Mouse (Mus musculus) hindbrain, embryonic 10.5 days (tissue): ENCODE data around the gene Tfpi. TPM values are rescaled to one million over a fixed set of nuclear protein-coding genes. Genes with fewer than 3 reads are reported as not detected.
"Not testable (repeated sequence)": the region's sequence is repeated elsewhere in the genome, so short reads cannot be mapped to it uniquely, and the experiment has no call there.

Experiments used
- DNase-seq: peaks from one replicate; pipeline ENCODE4 v3.0.0-alpha.2; 2017; ENCODE audit warnings: low spot score
- H3K27ac ChIP-seq: fragments of 300-500 bp; sonication (generic); 2 replicates; pipeline ENCODE4 v1.5.1; 2016; ENCODE audit warnings: mild to moderate bottlenecking, moderate library complexity
- H3K27me3 ChIP-seq: fragments of 300-500 bp; sonication (generic); 2 replicates; pipeline ENCODE4 v1.6.1; 2016; ENCODE audit warnings: mild to moderate bottlenecking; ENCODE audit not compliant: poor library complexity, insufficient read depth, severe bottlenecking
- H3K36me3 ChIP-seq: fragments of 300-500 bp; sonication (generic); 2 replicates; pipeline ENCODE4 v1.6.1; 2016; ENCODE audit warnings: mild to moderate bottlenecking, moderate library complexity
- H3K4me1 ChIP-seq: fragments of 300-500 bp; sonication (generic); replicated peaks from 2 replicates; pipeline ENCODE4 v1.6.1; 2016; ENCODE audit warnings: mild to moderate bottlenecking
- H3K4me3 ChIP-seq: fragments of 300-500 bp; sonication (generic); 2 replicates; pipeline ENCODE4 v1.5.1; 2016; ENCODE audit warnings: mild to moderate bottlenecking, moderate library complexity
- H3K9me3 ChIP-seq: fragments of 300-500 bp; sonication (generic); 2 replicates; pipeline ENCODE4 v1.6.1; 2016; ENCODE audit warnings: mild to moderate bottlenecking, moderate library complexity
- WGBS: fragments of 180-500 bp; shearing (Covaris S2); methylation state at CpG from one replicate; pipeline ENCODE4 v1.1.7; 2016; 5-methylcytosine and 5-hydroxymethylcytosine counted together
- polyA plus RNA-seq: library from polyadenylated mRNA; unstranded; fragments of >200 nt; fragmentation: Nextera tagmentation; extraction: Ambion mirVana; gene quantifications from 2 replicates; pipeline ENCODE4 v1.2.1, GENCODE M21; 2016

The Tfpi gene
- 18.1 and 18.2 TPM in 2 replicates for polyA plus RNA-seq

DNA sequence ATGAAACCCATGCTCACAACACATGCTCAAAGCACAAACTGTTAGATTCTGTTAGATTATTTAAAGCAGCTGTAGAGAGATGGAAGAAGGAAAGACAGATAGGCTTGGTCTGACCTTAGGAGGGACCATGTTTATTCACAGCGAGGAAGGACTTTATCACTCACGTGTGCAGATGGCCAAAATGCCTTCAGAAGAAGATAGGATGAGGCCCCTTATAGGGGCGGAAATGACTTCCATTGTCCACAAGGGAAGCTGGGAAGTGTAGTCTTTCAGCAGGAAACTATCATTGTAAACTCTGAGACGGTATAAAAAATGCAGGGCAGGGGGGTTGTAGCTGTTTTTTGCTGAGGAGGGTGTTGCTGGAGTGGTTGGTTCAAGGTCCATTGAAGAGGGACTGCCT is at the start of gene Tfpi:
Gene Tfpi (minus strand): TSS at position 199 of the 400 bp plus-strand sequence.
- peak within 1 kb of the TSS; percentile 35 for H3K4me3 ChIP-seq
- H3K9me3 ChIP-seq: no peaks in the 10 kb centered on the region
- no peaks in the 10 kb centered on the region for H3K27me3 ChIP-seq
- H3K27ac ChIP-seq: peak within 1 kb of the TSS; percentile 50
- WGBS: 63% methylated on average over 4 of the region's 4 CpGs
- peaks cover 30% of the 10 kb centered on the region for H3K4me1 ChIP-seq
- H3K36me3 ChIP-seq: no peaks in the 10 kb centered on the region
- no peak for DNase-seq

DNA sequence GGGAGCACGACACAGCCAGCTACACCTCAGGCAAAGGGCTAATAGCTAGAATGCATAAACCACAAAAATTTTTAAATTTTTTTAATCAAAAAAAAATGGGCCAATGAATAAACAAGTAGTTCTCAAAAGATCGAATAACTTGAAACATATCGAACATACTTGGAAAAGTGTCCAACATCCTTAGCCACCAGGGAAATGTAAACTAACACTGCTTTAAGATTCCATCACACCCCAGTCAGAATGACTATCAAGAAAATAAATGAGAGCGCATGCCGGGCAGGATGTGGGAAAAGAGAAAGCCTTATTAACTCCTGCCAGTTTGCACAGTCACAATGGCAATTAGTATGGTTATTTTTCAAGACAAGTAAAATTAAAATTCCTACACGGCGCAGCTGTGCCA is 49.6 kb upstream of the Tfpi start:
- no peak overlapping the region for H3K4me3 ChIP-seq
- H3K9me3 ChIP-seq: no peaks in the 10 kb centered on the region
- H3K27me3 ChIP-seq: no peaks in the 10 kb centered on the region
- no peaks in the 10 kb centered on the region for H3K36me3 ChIP-seq
- 82% methylated on average over 7 of the region's 7 CpGs for WGBS
- DNase-seq: no peak
- H3K27ac ChIP-seq: no peak overlapping the region
- H3K4me1 ChIP-seq: no peaks in the 10 kb centered on the region

DNA sequence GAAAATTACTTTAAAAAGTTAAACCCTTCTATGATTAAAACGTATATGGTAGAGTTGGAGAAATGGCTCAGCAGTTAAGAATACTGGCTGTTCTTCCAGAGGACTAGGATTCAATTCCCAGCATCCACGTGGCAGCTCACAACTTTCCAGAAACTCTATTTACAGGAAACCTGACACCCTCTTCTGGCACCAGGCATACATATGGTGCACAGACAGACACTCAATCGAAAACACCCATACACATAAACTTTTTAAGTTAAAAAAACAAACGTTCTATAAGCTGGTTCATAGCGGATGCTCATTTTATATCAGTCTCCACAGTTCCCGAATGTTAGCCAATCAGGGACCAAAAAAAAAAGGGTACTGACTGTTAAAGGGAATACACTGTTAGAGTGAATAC is 49.2 kb upstream of the Tfpi start:
- no peaks in the 10 kb centered on the region for H3K36me3 ChIP-seq
- no peaks in the 10 kb centered on the region for H3K9me3 ChIP-seq
- H3K27ac ChIP-seq: no peak overlapping the region
- DNase-seq: no peak
- H3K4me3 ChIP-seq: no peak overlapping the region
- no peaks in the 10 kb centered on the region for H3K27me3 ChIP-seq
- 73% methylated on average over 6 of the region's 6 CpGs for WGBS
- no peaks in the 10 kb centered on the region for H3K4me1 ChIP-seq

DNA sequence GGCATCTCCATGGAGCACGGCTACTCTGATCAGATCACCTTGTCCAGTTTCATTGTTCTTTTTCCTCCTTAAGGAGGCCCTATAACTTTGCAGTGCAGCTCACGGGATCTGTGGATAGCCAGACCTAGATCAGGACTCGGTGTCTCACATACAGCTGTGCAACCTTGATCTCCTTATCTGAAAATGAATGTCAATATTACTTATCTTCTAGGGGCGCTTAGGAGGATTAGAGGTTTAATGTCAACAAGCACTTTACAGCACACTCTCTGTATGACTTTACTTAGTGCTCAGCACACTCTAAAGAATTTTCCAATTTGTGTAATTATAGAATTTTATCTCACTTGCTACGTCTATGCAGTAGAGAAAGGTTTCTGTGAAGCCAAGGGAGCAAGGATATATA is 48.5 kb upstream of the Tfpi start:
- DNase-seq: no peak

GRCm38 (mm10) chr2:84523994-84524393 is 47.4 kb upstream of the Tfpi start:
- H3K36me3 ChIP-seq: no peaks in the 10 kb centered on the region
- H3K9me3 ChIP-seq: no peaks in the 10 kb centered on the region
- H3K27me3 ChIP-seq: no peaks in the 10 kb centered on the region
- peaks cover 6% of the 10 kb centered on the region for H3K4me1 ChIP-seq
- DNase-seq: no peak
- no peak overlapping the region for H3K4me3 ChIP-seq
- 86% methylated on average over 6 of the region's 6 CpGs for WGBS
- H3K27ac ChIP-seq: no peak overlapping the region

More for the DNA sequence above, 48.5 kb upstream of the Tfpi start:
- no peaks in the 10 kb centered on the region for H3K36me3 ChIP-seq
- 92% methylated on average over 5 of the region's 5 CpGs for WGBS
- no peaks in the 10 kb centered on the region for H3K4me1 ChIP-seq
- no peak overlapping the region for H3K4me3 ChIP-seq
- no peaks in the 10 kb centered on the region for H3K27me3 ChIP-seq
- H3K9me3 ChIP-seq: no peaks in the 10 kb centered on the region
- H3K27ac ChIP-seq: no peak overlapping the region

- 74% methylated on average over 6 of the region's 6 CpGs for WGBS
- H3K4me3 ChIP-seq: no peak overlapping the region
- DNase-seq: no peak
- H3K36me3 ChIP-seq: no peaks in the 10 kb centered on the region
- no peaks in the 10 kb centered on the region for H3K27me3 ChIP-seq
- H3K9me3 ChIP-seq: no peaks in the 10 kb centered on the region
- H3K27ac ChIP-seq: no peak overlapping the region
- H3K4me1 ChIP-seq: peaks cover 11% of the 10 kb centered on the region
Measured at GRCm38 (mm10) chr2:84523103-84523865, 46.7 kb upstream of the Tfpi start.

- H3K27ac ChIP-seq: peak overlapping the region; percentile 50; the same call in 1 of the 2 replicates
- H3K4me3 ChIP-seq: no peak overlapping the region
- WGBS: 75% methylated on average over 12 of the region's 12 CpGs
Measured at GRCm38 (mm10) chr2:84519514-84520067, 43.0 kb upstream of the Tfpi start.

DNA sequence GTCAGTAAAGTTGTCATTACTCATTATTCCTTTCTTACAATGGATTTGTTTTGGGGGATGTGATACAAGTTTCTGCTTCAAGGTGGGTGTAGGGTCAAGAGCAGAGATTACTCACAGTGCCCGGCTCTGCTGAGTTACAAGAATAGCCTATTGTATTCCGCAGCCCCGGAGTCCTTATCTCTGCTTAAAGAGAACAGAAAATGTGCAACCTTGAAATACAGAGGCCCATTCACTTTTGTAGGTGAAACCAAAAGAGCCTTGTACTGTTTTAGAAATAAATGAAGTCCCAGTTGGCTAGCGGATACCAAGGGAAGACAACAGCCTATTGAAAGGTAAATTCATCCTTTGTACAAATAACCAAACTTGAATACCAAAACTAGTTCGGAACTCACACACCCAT is 42.2 kb upstream of the Tfpi start:
- 56% methylated on average over 5 of the region's 5 CpGs for WGBS
- peaks cover 11% of the 10 kb centered on the region for H3K4me1 ChIP-seq
- no peaks in the 10 kb centered on the region for H3K36me3 ChIP-seq
- no peak for DNase-seq
- no peak overlapping the region for H3K4me3 ChIP-seq
- no peaks in the 10 kb centered on the region for H3K9me3 ChIP-seq
- H3K27me3 ChIP-seq: no peaks in the 10 kb centered on the region
- H3K27ac ChIP-seq: no peak overlapping the region

More at GRCm38 (mm10) chr2:84519514-84520067, 43.0 kb upstream of the Tfpi start:
- Histone ChIP-seq H3K27me3 (no peaks in the 10 kb centered on the region), H3K4me1 (peaks cover 11% of the 10 kb centered on the region), H3K36me3 (no peaks in the 10 kb centered on the region), H3K9me3 (no peaks in the 10 kb centered on the region)
- peak; percentile 3 for DNase-seq

DNA sequence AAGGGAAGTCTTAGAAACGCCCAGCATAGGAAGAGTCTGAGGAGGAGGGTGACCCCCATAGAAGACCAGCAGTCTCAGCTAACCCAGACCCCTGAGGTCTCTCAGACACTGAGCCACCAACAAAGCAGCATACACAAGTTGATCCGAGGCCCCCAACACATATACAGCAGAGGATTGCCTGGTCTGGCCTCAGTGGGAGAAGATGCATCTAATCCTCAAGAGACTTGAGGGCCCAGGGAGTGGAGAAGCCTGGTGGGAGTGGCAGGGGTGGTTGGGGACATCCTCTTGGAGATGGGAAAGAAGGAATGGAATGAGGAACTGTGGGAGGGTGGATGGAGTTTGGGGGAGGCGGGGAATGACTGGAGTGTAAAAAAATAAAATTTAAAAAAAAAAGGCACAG is 36.7 kb upstream of the Tfpi start:
- no peak overlapping the region for H3K27ac ChIP-seq
- no peak overlapping the region for H3K4me3 ChIP-seq
- peaks cover 9% of the 10 kb centered on the region for H3K36me3 ChIP-seq
- no peaks in the 10 kb centered on the region for H3K9me3 ChIP-seq
- H3K4me1 ChIP-seq: no peaks in the 10 kb centered on the region
- WGBS: 84% methylated on average over 3 of the region's 3 CpGs
- no peak for DNase-seq
- H3K27me3 ChIP-seq: no peaks in the 10 kb centered on the region

- 75% methylated on average over 2 of the region's 2 CpGs for WGBS
- no peak overlapping the region for H3K27ac ChIP-seq
- no peaks in the 10 kb centered on the region for H3K9me3 ChIP-seq
- H3K36me3 ChIP-seq: peaks cover 9% of the 10 kb centered on the region
- no peak overlapping the region for H3K4me3 ChIP-seq
- H3K4me1 ChIP-seq: no peaks in the 10 kb centered on the region
- no peaks in the 10 kb centered on the region for H3K27me3 ChIP-seq
- DNase-seq: no peak
Measured at GRCm38 (mm10) chr2:84511508-84511907, 34.9 kb upstream of the Tfpi start.

DNA sequence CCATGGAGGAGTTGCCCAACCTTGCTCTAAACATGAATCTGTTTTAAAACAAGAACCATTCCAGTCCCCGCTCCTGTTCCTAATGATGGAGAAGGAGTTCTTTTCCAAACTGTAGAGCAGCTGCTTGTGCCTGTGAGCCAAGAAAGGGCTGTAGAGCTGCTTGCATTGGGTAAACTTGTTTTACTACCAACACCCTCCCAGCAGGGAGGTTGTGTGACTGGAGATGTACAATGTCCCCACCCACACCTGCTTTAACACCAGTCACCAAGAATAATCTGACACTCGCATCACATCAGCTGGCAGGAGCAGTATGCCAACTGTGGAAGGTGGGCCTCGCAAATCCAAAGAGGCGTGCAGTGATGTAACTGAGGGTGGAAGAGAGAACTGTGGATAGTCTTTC is 34.5 kb upstream of the Tfpi start:
- 93% methylated on average over 4 of the region's 4 CpGs for WGBS
- peaks cover 9% of the 10 kb centered on the region for H3K36me3 ChIP-seq
- no peak overlapping the region for H3K27ac ChIP-seq
- no peaks in the 10 kb centered on the region for H3K4me1 ChIP-seq
- H3K4me3 ChIP-seq: no peak overlapping the region
- DNase-seq: no peak
- no peaks in the 10 kb centered on the region for H3K27me3 ChIP-seq
- no peaks in the 10 kb centered on the region for H3K9me3 ChIP-seq

DNA sequence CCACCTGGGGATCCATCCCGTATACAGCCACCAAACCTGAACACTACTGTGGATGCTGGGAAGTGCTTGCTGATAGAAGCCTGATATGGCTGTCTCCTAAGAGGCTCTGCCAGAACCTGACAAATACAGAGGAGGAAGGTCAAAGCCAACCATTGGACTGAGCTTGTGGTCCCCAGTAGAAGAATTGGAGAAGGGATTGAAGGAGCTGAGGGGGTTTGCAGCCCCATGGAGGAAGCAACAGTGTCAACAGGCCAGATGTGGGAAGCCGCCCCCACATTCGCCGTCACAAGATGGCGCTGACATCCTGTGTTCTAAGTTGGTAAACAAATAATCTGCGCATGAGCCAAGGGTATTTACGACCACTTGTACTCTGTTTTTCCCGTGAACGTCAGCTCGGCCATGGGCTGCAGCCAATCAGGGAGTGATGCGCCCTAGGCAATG is 28.4 kb upstream of the Tfpi start:
- peak overlapping the region; percentile 67; the same call in 1 of the 2 replicates for H3K27ac ChIP-seq
- peak overlapping the region; percentile 32 for H3K4me3 ChIP-seq
- not testable (repeated sequence) for H3K4me1 ChIP-seq, H3K9me3 ChIP-seq, H3K27me3 ChIP-seq, H3K36me3 ChIP-seq
- DNase-seq: peak; percentile 33
- 45% methylated on average over 7 of the region's 11 CpGs for WGBS

- H3K27me3 ChIP-seq: no peaks in the 10 kb centered on the region
- DNase-seq: no peak
- H3K4me3 ChIP-seq: no peak overlapping the region
- H3K9me3 ChIP-seq: no peaks in the 10 kb centered on the region
- H3K27ac ChIP-seq: no peak overlapping the region
- no peaks in the 10 kb centered on the region; the same call in 1 of the 2 replicates for H3K4me1 ChIP-seq
- 80% methylated on average over 4 of the region's 4 CpGs for WGBS
- H3K36me3 ChIP-seq: no peaks in the 10 kb centered on the region
Measured at GRCm38 (mm10) chr2:84504285-84504684, 27.7 kb upstream of the Tfpi start.
